Mouse (Mus musculus): ENCODE results near the gene Traf3ip3. TPM values are rescaled to one million over a fixed set of nuclear protein-coding genes. Genes with fewer than 3 reads are reported as not detected.

The Traf3ip3 gene
- polyA plus RNA-seq, 1 experiment from 2014 or later = 4.5 TPM

- no peak overlapping the region for H3K9ac ChIP-seq (replicated peaks)
- WGBS = 88% methylated on average over 6 of the region's 6 CpGs
- peak overlapping the region; percentile 84; the same call in 1 of the 2 replicates for H3K27ac ChIP-seq
- no peaks in the 10 kb centered on the region; the same call in 1 of the 2 replicates for H3K27me3 ChIP-seq
- no peaks in the 10 kb centered on the region for H3K36me3 ChIP-seq
- H3K9me3 ChIP-seq = no peaks in the 10 kb centered on the region
- H3K4me2 ChIP-seq = no peak overlapping the region
- no peak overlapping the region for H3K4me3 ChIP-seq (replicated peaks)
- H3K4me1 ChIP-seq (replicated peaks) = peaks cover 31% of the 10 kb centered on the region
- no peak for ATAC-seq (ENCODE audit: insufficient number of reproducible peaks, insufficient read depth, low FRiP score, low TSS enrichment, low read depth)
Measured at GRCm38 (mm10) chr1:193188257-193188656, 13.2 kb downstream of the Traf3ip3 start.

GRCm38 (mm10) chr1:193181104-193181503 is 20.4 kb downstream of the Traf3ip3 start:
- H3K9me3 ChIP-seq = no peaks in the 10 kb centered on the region
- WGBS = 86% methylated on average over 3 of the region's 3 CpGs
- H3K4me1 ChIP-seq (replicated peaks) = 0 out of 2 replicates have a peak, but pooled peaks cover 6% of the 10 kb centered on the region
- H3K27ac ChIP-seq = no peak overlapping the region
- H3K4me2 ChIP-seq = no peak overlapping the region
- H3K36me3 ChIP-seq = no peaks in the 10 kb centered on the region
- H3K9ac ChIP-seq (replicated peaks) = no peak overlapping the region
- no peaks in the 10 kb centered on the region; the same call in 1 of the 2 replicates for H3K27me3 ChIP-seq
- no peak overlapping the region for H3K4me3 ChIP-seq (replicated peaks)
- no peak for ATAC-seq (ENCODE audit: insufficient number of reproducible peaks, insufficient read depth, low FRiP score, low TSS enrichment, low read depth)

- Histone ChIP-seq H3K9ac (replicated peaks) (peak overlapping the region; percentile 77; the same call in 1 of the 2 replicates), H3K27ac (peak overlapping the region; percentile 87; the same call in 1 of the 2 replicates), H3K4me1 (replicated peaks) (peaks cover 12% of the 10 kb centered on the region), H3K9me3 (no peaks in the 10 kb centered on the region), H3K27me3 (no peaks in the 10 kb centered on the region), H3K4me2 (peak overlapping the region; percentile 78), H3K4me3 (replicated peaks) (peak overlapping the region; percentile 65), H3K36me3 (no peaks in the 10 kb centered on the region)
- no peak for ATAC-seq (ENCODE audit: insufficient number of reproducible peaks, insufficient read depth, low FRiP score, low TSS enrichment, low read depth)
- WGBS = 87% methylated on average over 13 of the region's 13 CpGs
Measured at GRCm38 (mm10) chr1:193174143-193174733, 27.3 kb downstream of the Traf3ip3 start.

- H3K27ac ChIP-seq = peak overlapping the region; percentile 87
Measured at GRCm38 (mm10) chr1:193173810-193174129, 27.7 kb downstream of the Traf3ip3 start.

GRCm38 (mm10) chr1:193172991-193173809 is 28.3 kb downstream of the Traf3ip3 start:
- peaks cover 12% of the 10 kb centered on the region for H3K4me1 ChIP-seq (replicated peaks)
- H3K4me2 ChIP-seq = peak overlapping the region; percentile 78
- no peaks in the 10 kb centered on the region for H3K36me3 ChIP-seq
- no peaks in the 10 kb centered on the region for H3K27me3 ChIP-seq
- H3K9ac ChIP-seq (replicated peaks) = peak overlapping the region; percentile 77
- H3K27ac ChIP-seq = peak overlapping the region; percentile 87
- peak; percentile 99 for ATAC-seq (ENCODE audit: insufficient number of reproducible peaks, insufficient read depth, low FRiP score, low TSS enrichment, low read depth)
- no peaks in the 10 kb centered on the region for H3K9me3 ChIP-seq
- peak overlapping the region; percentile 65 for H3K4me3 ChIP-seq (replicated peaks)
- WGBS = 2% methylated on average over 48 of the region's 48 CpGs

More at GRCm38 (mm10) chr1:193173810-193174129, 27.7 kb downstream of the Traf3ip3 start:
- Histone ChIP-seq H3K4me1 (replicated peaks) (peaks cover 12% of the 10 kb centered on the region), H3K4me3 (replicated peaks) (peak overlapping the region; percentile 65), H3K4me2 (peak overlapping the region; percentile 78), H3K36me3 (no peaks in the 10 kb centered on the region), H3K9ac (replicated peaks) (peak overlapping the region; percentile 77), H3K9me3 (no peaks in the 10 kb centered on the region), H3K27me3 (no peaks in the 10 kb centered on the region)
- WGBS = 23% methylated on average over 9 of the region's 9 CpGs
- ATAC-seq (ENCODE audit: insufficient number of reproducible peaks, insufficient read depth, low FRiP score, low TSS enrichment, low read depth) = no peak

- H3K27ac ChIP-seq = no peak overlapping the region
- H3K9me3 ChIP-seq = no peaks in the 10 kb centered on the region
- WGBS = 91% methylated on average over 2 of the region's 2 CpGs
- H3K27me3 ChIP-seq = no peaks in the 10 kb centered on the region
- no peak overlapping the region for H3K4me2 ChIP-seq
- H3K36me3 ChIP-seq = no peaks in the 10 kb centered on the region
- H3K9ac ChIP-seq (replicated peaks) = no peak overlapping the region
- H3K4me3 ChIP-seq (replicated peaks) = no peak overlapping the region
- no peak for ATAC-seq (ENCODE audit: insufficient number of reproducible peaks, insufficient read depth, low FRiP score, low TSS enrichment, low read depth)
- H3K4me1 ChIP-seq (replicated peaks) = peaks cover 12% of the 10 kb centered on the region
Measured at GRCm38 (mm10) chr1:193169856-193170255, 31.6 kb downstream of the Traf3ip3 start.

- ATAC-seq (ENCODE audit: insufficient number of reproducible peaks, insufficient read depth, low FRiP score, low TSS enrichment, low read depth) = no peak
- Histone ChIP-seq H3K9ac (replicated peaks) (no peak overlapping the region), H3K4me1 (replicated peaks) (peaks cover 10% of the 10 kb centered on the region), H3K27me3 (no peaks in the 10 kb centered on the region), H3K27ac (no peak overlapping the region), H3K9me3 (no peaks in the 10 kb centered on the region), H3K4me3 (replicated peaks) (no peak overlapping the region), H3K36me3 (no peaks in the 10 kb centered on the region), H3K4me2 (no peak overlapping the region)
- 81% methylated on average over 7 of the region's 7 CpGs for WGBS
Measured at GRCm38 (mm10) chr1:193169228-193169627, 32.3 kb downstream of the Traf3ip3 start.

- no peak within 1 kb of the TSS for H3K4me2 ChIP-seq
- H3K9ac ChIP-seq (replicated peaks) = no peak within 1 kb of the TSS
- H3K27ac ChIP-seq = no peak within 1 kb of the TSS
- peaks cover 5% of the 10 kb centered on the region for H3K4me1 ChIP-seq (replicated peaks)
- no peaks in the 10 kb centered on the region for H3K9me3 ChIP-seq
- 84% methylated on average over 3 of the region's 3 CpGs for WGBS
- no peaks in the 10 kb centered on the region for H3K36me3 ChIP-seq
- no peaks in the 10 kb centered on the region; the same call in 1 of the 2 replicates for H3K27me3 ChIP-seq
- no peak for ATAC-seq (ENCODE audit: insufficient number of reproducible peaks, insufficient read depth, low FRiP score, low TSS enrichment, low read depth)
- H3K4me3 ChIP-seq (replicated peaks) = no peak within 1 kb of the TSS
Measured at GRCm38 (mm10) chr1:193167746-193168145, 33.8 kb downstream of the Traf3ip3 start, which contains the start of gene A130010J15Rik. A130010J15Rik (plus strand) TSS chr1:193168046.

GRCm38 (mm10) chr1:193160317-193161032 is 41.0 kb downstream of the Traf3ip3 start:
- WGBS = 17% methylated on average over 18 of the region's 18 CpGs
- H3K9ac ChIP-seq (replicated peaks) = peak overlapping the region; percentile 37; the same call in 1 of the 2 replicates

GRCm38 (mm10) chr1:193159613-193160012 is 41.9 kb downstream of the Traf3ip3 start:
- Histone ChIP-seq H3K27me3 (peaks cover 12% of the 10 kb centered on the region), H3K4me3 (replicated peaks) (no peak overlapping the region), H3K27ac (no peak overlapping the region), H3K36me3 (no peaks in the 10 kb centered on the region), H3K4me2 (no peak overlapping the region), H3K9me3 (no peaks in the 10 kb centered on the region), H3K4me1 (replicated peaks) (peaks cover 17% of the 10 kb centered on the region), H3K9ac (replicated peaks) (no peak overlapping the region)
- WGBS = 62% methylated on average over 1 of the region's 1 CpGs
- no peak for ATAC-seq (ENCODE audit: insufficient number of reproducible peaks, insufficient read depth, low FRiP score, low TSS enrichment, low read depth)

More at GRCm38 (mm10) chr1:193160317-193161032, 41.0 kb downstream of the Traf3ip3 start:
- 0 out of 2 replicates have a peak, but pooled peaks have one; percentile 59 for ATAC-seq (ENCODE audit: insufficient number of reproducible peaks, insufficient read depth, low FRiP score, low TSS enrichment, low read depth)
- Histone ChIP-seq H3K9me3 (no peaks in the 10 kb centered on the region), H3K27ac (no peak overlapping the region), H3K4me3 (replicated peaks) (peak overlapping the region; percentile 27), H3K36me3 (no peaks in the 10 kb centered on the region), H3K27me3 (peaks cover 4% of the 10 kb centered on the region; the same call in 1 of the 2 replicates), H3K4me2 (peak overlapping the region; percentile 54), H3K4me1 (replicated peaks) (peaks cover 17% of the 10 kb centered on the region)

GRCm38 (mm10) chr1:193159163-193159562 is 42.3 kb downstream of the Traf3ip3 start:
- Histone ChIP-seq H3K4me1 (replicated peaks) (peaks cover 17% of the 10 kb centered on the region), H3K9me3 (no peaks in the 10 kb centered on the region), H3K36me3 (no peaks in the 10 kb centered on the region), H3K27ac (no peak overlapping the region), H3K27me3 (peaks cover 16% of the 10 kb centered on the region), H3K9ac (replicated peaks) (no peak overlapping the region), H3K4me3 (replicated peaks) (no peak overlapping the region), H3K4me2 (no peak overlapping the region)
- no peak for ATAC-seq (ENCODE audit: insufficient number of reproducible peaks, insufficient read depth, low FRiP score, low TSS enrichment, low read depth)
- 28% methylated on average over 3 of the region's 3 CpGs for WGBS

Data from limb, embryonic 12.5 days (tissue).